Mouse (Mus musculus) stomach, postnatal 0 days (tissue): ENCODE results near the gene Ccdc96. TPM values are rescaled to one million over a fixed set of nuclear protein-coding genes. Genes with fewer than 3 reads are reported as not detected.

ENCODE experiments used
- ATAC-seq: fragments of 200-750 bp; cut with Nextera tagmentation; 2 replicates; pipeline ENCODE4 v1.8.0; 2017; ENCODE audit not compliant: low FRiP score, low TSS enrichment
- DNase-seq: peaks from one replicate; pipeline ENCODE4 v3.0.0-alpha.2; 2016; ENCODE audit warnings: low spot score
- H3K27ac ChIP-seq: fragments of 300-500 bp; sonication (generic); replicated peaks from 2 replicates; pipeline ENCODE4 v1.5.1; 2014; ENCODE audit warnings: mild to moderate bottlenecking, control low read depth
- H3K27me3 ChIP-seq: fragments of 300-500 bp; sonication (generic); 2 replicates; pipeline ENCODE4 v1.6.1; 2014; ENCODE audit warnings: low read length; ENCODE audit not compliant: control insufficient read depth, insufficient read depth
- H3K36me3 ChIP-seq: fragments of 300-500 bp; sonication (generic); 2 replicates; pipeline ENCODE4 v1.6.1; 2014; ENCODE audit warnings: low read length, mixed read lengths; ENCODE audit not compliant: control insufficient read depth, insufficient read depth
- H3K4me1 ChIP-seq: fragments of 300-500 bp; sonication (generic); replicated peaks from 2 replicates; pipeline ENCODE4 v1.6.1; 2014; ENCODE audit warnings: antibody characterized with exemption; ENCODE audit not compliant: control insufficient read depth, insufficient read depth
- H3K4me2 ChIP-seq: fragments of 300-500 bp; sonication (generic); replicated peaks from 2 replicates; pipeline ENCODE4 v1.6.1; 2014; ENCODE audit warnings: low read depth, mild to moderate bottlenecking, control low read depth, moderate library complexity
- H3K4me3 ChIP-seq: fragments of 300-500 bp; sonication (generic); 2 replicates; pipeline ENCODE4 v1.5.1; 2014; ENCODE audit warnings: low read depth, low read length, control low read depth
- H3K9ac ChIP-seq: fragments of 300-500 bp; sonication (generic); 2 replicates; pipeline ENCODE4 v1.6.1; 2014; ENCODE audit warnings: mild to moderate bottlenecking, low read length, control low read depth, mixed read lengths
- H3K9me3 ChIP-seq: fragments of 300-500 bp; sonication (generic); 2 replicates; pipeline ENCODE4 v1.6.1; 2016; ENCODE audit warnings: low read length; ENCODE audit not compliant: control insufficient read depth
- CTCF ChIP-seq: IDR thresholded peaks from 2 replicates; pipeline ENCODE4 v1.5.1; 2016; ENCODE audit warnings: antibody characterized with exemption, low read depth, mild to moderate bottlenecking, moderate library complexity
- EP300 ChIP-seq: optimal IDR thresholded peaks from 2 replicates; pipeline ENCODE3; 2016; ENCODE audit warnings: antibody characterized with exemption
- WGBS: fragments of 180-500 bp; shearing (Covaris S2); extraction: QIAGEN DNeasy Blood & Tissue Kit; methylation state at CpG from one replicate; pipeline ENCODE4 v1.1.7; 2014; 5-methylcytosine and 5-hydroxymethylcytosine counted together
- polyA plus RNA-seq: library from polyadenylated mRNA; unstranded; fragments of >200 nt; fragmentation: Nextera tagmentation; extraction: Ambion mirVana; gene quantifications from 2 replicates; pipeline ENCODE4 v1.2.1, GENCODE M21; 2015

The Ccdc96 gene
- polyA plus RNA-seq, 1 experiment from 2014 or later, result 0.21 TPM

GRCm38 (mm10) chr5:36464709-36465661 lies 19.4 kb upstream of the Ccdc96 start, which contains the start of gene Grpel1:
TSS of gene Grpel1 (plus strand) at chr5:36464998.
- peak within 1 kb of the TSS; percentile 92 for H3K4me2 ChIP-seq
- peak within 1 kb of the TSS; percentile 95 for H3K4me3 ChIP-seq
- H3K27ac ChIP-seq, result peak within 1 kb of the TSS; percentile 94
- ATAC-seq, result peak; percentile 96
- no peaks in the 10 kb centered on the region; the same call in 1 of the 2 replicates for H3K4me1 ChIP-seq
- no peak for TF ChIP-seq EP300
- TF ChIP-seq CTCF, result no peak
- no peaks in the 10 kb centered on the region for H3K27me3 ChIP-seq
- under 1% methylated on average over 68 of the region's 68 CpGs for WGBS
- H3K9me3 ChIP-seq, result no peaks in the 10 kb centered on the region
- H3K9ac ChIP-seq, result peak within 1 kb of the TSS; percentile 94
- peak; percentile 99 for DNase-seq
- 0 out of 2 replicates have a peak, but pooled peaks cover 6% of the 10 kb centered on the region for H3K36me3 ChIP-seq

DNA sequence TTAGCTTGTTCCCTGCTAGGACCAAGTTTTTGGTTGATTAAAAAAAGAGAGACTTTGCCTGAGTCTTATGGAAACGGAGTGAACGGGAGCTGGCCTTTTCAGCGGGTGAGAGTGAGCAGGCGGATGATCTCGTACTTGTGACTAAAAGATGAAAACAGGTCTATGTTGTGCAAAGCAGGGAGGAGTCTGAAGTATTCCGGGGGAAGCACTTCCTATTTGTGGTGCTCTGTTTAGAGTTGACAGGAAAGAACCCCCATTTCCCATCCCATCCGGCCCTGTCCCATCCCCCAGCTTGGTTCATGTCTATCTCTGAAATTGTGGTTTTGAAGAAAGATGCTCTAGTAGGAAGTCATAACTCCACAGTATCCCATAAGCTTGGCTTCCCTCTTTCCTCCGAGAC lies 18.5 kb upstream of the Ccdc96 start:
- H3K27ac ChIP-seq, result peak overlapping the region; percentile 94
- ATAC-seq (no peak), DNase-seq (no peak)
- peaks cover 13% of the 10 kb centered on the region for H3K36me3 ChIP-seq
- 20% methylated on average over 8 of the region's 8 CpGs for WGBS
- peak overlapping the region; percentile 95 for H3K4me3 ChIP-seq
- no peaks in the 10 kb centered on the region for H3K9me3 ChIP-seq
- peak overlapping the region; percentile 92 for H3K4me2 ChIP-seq
- TF ChIP-seq EP300 (no peak), CTCF (no peak)
- H3K9ac ChIP-seq, result peak overlapping the region; percentile 94
- no peaks in the 10 kb centered on the region; the same call in 1 of the 2 replicates for H3K4me1 ChIP-seq
- H3K27me3 ChIP-seq, result no peaks in the 10 kb centered on the region

- Histone ChIP-seq H3K36me3 (peaks cover 31% of the 10 kb centered on the region), H3K27ac (no peak overlapping the region), H3K4me3 (no peak overlapping the region), H3K27me3 (no peaks in the 10 kb centered on the region), H3K4me2 (no peak overlapping the region), H3K9me3 (no peaks in the 10 kb centered on the region), H3K9ac (no peak overlapping the region), H3K4me1 (no peaks in the 10 kb centered on the region)
- DNase-seq, result no peak
- WGBS, result 94% methylated on average over 8 of the region's 8 CpGs
- ATAC-seq, result no peak
- TF ChIP-seq EP300 (no peak), CTCF (no peak)
Measured at GRCm38 (mm10) chr5:36471206-36471605, 13.2 kb upstream of the Ccdc96 start.

GRCm38 (mm10) chr5:36472876-36473655 lies 11.3 kb upstream of the Ccdc96 start:
- 79% methylated on average over 4 of the region's 4 CpGs for WGBS
- no peak overlapping the region for H3K4me2 ChIP-seq

GRCm38 (mm10) chr5:36474283-36474682 lies 10.1 kb upstream of the Ccdc96 start:
- Histone ChIP-seq H3K27ac (no peak overlapping the region), H3K4me1 (no peaks in the 10 kb centered on the region), H3K27me3 (no peaks in the 10 kb centered on the region), H3K4me2 (no peak overlapping the region), H3K4me3 (no peak overlapping the region), H3K36me3 (peaks cover 31% of the 10 kb centered on the region), H3K9me3 (no peaks in the 10 kb centered on the region), H3K9ac (no peak overlapping the region)
- TF ChIP-seq EP300, result no peak
- peak; percentile 87 for TF ChIP-seq CTCF
- DNase-seq (peak; percentile 75), ATAC-seq (peak; percentile 41; the same call in 1 of the 2 replicates)
- WGBS, result 89% methylated on average over 5 of the region's 5 CpGs

More at GRCm38 (mm10) chr5:36472876-36473655, 11.3 kb upstream of the Ccdc96 start:
- DNase-seq (no peak), ATAC-seq (no peak)
- TF ChIP-seq CTCF, result no peak
- no peak for TF ChIP-seq EP300
- Histone ChIP-seq H3K27ac (no peak overlapping the region), H3K9me3 (no peaks in the 10 kb centered on the region), H3K4me1 (no peaks in the 10 kb centered on the region), H3K4me3 (no peak overlapping the region), H3K36me3 (peaks cover 31% of the 10 kb centered on the region), H3K9ac (no peak overlapping the region), H3K27me3 (no peaks in the 10 kb centered on the region)
